Mouse (Mus musculus): Measurements from ENCODE around the gene Hba-a1. TPM values are rescaled to one million over a fixed set of nuclear protein-coding genes. Genes with fewer than 3 reads are reported as not detected.

Gene Hba-a1
- total RNA-seq, 2 experiments from 2014 or later: 247 to 343 TPM

DNA sequence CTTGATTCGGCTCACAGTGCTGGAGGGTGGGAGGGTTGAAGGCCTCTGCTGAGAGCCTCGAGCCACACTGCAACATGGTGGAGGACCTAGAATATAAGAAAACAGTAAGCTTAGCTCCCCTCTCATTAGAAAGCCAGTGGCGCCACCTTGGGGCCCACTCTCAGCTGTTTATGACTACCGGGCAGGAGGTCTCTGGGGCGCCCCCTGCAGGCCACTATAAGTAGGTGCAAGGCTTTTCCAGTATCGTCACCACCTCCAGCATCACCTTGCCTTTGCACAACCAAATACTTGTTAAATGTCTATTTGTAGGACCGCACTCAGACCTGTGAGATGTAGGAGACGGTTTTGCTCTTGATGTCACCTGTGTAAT, 37.9 kb downstream of the Hba-a1 start:
- Histone ChIP-seq H3K27ac (no peak overlapping the region), H3K4me3 (no peak overlapping the region)
- intact Hi-C loops (cut with DNase I): loop anchor here (2.0 to 10.0 kb wide), 3 partner anchors 104 to 646 kb away; partner anchors contain the start of gene Bod1
- DNase-seq (ENCODE audit: extremely low spot score in 1 of 2, low spot score in 2 of 2): peak; percentile 62 to 65
- TF ChIP-seq CTCF (IDR thresholded peaks at IDR 0.05): peak; percentile 94

DNA sequence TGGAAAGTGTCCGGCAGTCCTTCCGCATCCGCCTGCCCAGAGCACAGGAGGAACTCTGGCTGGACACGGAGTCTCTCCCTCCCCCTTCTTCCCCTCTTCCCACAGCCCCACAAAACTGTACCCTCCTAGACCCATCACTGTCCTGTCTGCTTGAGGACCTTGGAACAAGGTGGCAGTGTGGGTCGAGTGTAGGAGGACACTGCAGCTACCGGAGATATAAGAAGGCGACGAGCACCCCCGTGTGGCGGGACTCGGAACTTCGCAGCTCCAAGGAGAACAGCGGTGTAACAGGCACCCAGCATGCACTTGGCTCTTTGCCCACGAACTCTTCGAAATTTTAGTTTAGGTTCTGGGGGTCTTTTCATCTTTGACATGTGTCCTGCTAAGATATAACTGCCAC, 41.3 kb downstream of the Hba-a1 start:
- DNase-seq (ENCODE audit: extremely low spot score in 1 of 2, low spot score in 2 of 2): peak; percentile 81 to 87
- H3K27ac ChIP-seq: no peak overlapping the region
- intact Hi-C loops (cut with DNase I): loop anchor here (2.0 to 10.0 kb wide), 3 partner anchors 142 to 650 kb away; partner anchors contain the start of gene Bod1
- peak; percentile 92 for TF ChIP-seq CTCF (IDR thresholded peaks at IDR 0.05)
- peak overlapping the region; percentile 23; the same call in 1 of the 2 replicates for H3K4me3 ChIP-seq

DNA sequence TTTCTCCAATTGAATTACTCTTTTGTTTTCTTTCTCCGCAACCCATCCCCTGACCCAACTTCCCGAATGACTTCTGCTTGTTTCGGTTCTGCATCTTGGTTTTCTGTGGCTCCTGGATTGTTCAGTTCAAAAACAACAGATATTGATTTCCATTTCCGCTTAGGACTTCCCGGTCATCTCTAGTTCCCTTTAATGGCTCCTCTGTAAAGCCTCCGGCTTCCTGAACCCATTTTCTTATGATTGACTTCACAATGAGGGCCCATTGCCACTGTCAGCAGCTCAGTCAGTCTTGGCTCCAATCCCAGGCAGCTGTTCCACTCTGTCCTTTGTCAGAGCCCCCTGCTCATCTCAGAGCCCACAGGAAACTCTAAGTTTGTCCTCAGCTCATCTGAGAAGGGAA, 47.8 kb downstream of the Hba-a1 start:
- Histone ChIP-seq H3K4me3 (no peak overlapping the region), H3K27ac (no peak overlapping the region)
- no peak for DNase-seq (ENCODE audit: extremely low spot score in 1 of 2, low spot score in 2 of 2)
- intact Hi-C loops (cut with DNase I): no loop called here
- no peak for TF ChIP-seq CTCF (IDR thresholded peaks at IDR 0.05)

DNA sequence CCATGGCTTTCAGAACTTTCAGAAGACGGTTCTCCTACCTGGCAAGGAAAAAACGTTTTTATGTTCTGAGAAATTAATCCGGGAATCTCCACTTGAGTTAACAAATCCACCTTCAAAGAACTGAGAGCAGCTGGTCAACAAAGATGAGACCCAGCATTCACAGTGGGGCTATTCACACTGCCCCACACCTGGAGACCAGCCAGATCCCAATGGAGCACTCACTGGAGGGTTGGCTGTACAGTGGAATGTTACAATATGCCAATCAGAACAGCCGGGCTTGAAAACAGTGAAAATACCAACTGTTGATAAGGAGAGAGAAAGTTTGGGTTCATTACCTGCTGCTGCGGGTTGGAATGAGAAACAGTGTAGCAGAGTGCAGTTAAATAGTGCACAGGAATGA, 48.5 kb downstream of the Hba-a1 start:
- intact Hi-C loops (cut with DNase I): no loop called here
- Histone ChIP-seq H3K27ac (no peak overlapping the region), H3K4me3 (no peak overlapping the region)
- no peak for TF ChIP-seq CTCF (IDR thresholded peaks at IDR 0.05)
- no peak for DNase-seq (ENCODE audit: extremely low spot score in 1 of 2, low spot score in 2 of 2)

DNA sequence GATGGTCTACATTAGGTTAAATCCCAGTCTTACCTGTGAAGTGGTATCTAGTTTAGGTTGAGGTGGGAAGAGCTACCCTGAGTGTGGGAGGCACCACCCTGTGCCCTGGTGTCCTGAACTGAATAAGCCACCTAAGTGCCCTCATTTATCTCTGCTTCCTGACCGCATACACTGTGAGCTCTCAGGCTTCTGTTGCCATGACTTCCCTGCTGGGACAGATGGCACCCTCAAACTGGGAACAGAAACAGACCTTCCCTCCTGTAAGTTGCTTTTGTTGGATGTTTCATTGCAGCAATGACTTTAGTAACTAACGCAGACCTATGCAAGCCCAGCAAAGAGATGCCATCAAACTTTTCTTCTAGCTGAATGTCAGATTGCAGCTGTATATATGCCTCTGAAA, 49.9 kb downstream of the Hba-a1 start:
- no peak for TF ChIP-seq CTCF (IDR thresholded peaks at IDR 0.05)
- no peak overlapping the region for H3K27ac ChIP-seq
- DNase-seq (ENCODE audit: extremely low spot score in 1 of 2, low spot score in 2 of 2): no peak
- H3K4me3 ChIP-seq: no peak overlapping the region
- intact Hi-C loops (cut with DNase I): no loop called here

Other genes with a start within 250 kb of the Hba-a1 start
- gene Il9r, start 83.2 kb upstream of the Hba-a1 start, total RNA-seq (2021): not detected
- 10 to 100 TPM; 19.2 to 24.6 TPM for gene Snrnp25, start 78.1 kb upstream of the Hba-a1 start, total RNA-seq (2021)
- gene Rhbdf1, start 61.2 kb upstream of the Hba-a1 start, total RNA-seq (2021): 10 to 100 TPM; 13.9 to 14.4 TPM
- 10 to 100 TPM; 17.5 to 19.1 TPM for gene Mpg, start 57.0 kb upstream of the Hba-a1 start, total RNA-seq (2021)
- gene Nprl3, start 15.8 kb upstream of the Hba-a1 start, total RNA-seq (2021): 10 to 100 TPM; 45.2 to 52.2 TPM
- not detected for gene Hba-x, start 7.1 kb upstream of the Hba-a1 start, total RNA-seq (2021)
- not detected for gene Hbq1b, start 3.5 kb downstream of the Hba-a1 start, total RNA-seq (2021)
- 100 to 1,000 TPM; 271 to 300 TPM for gene Hba-a2, start 13.0 kb downstream of the Hba-a1 start, total RNA-seq (2021)
- 1 to 10 TPM; 1.7 TPM for gene Hbq1a, start 16.6 kb downstream of the Hba-a1 start, total RNA-seq (2021)
- gene Sh3pxd2b, start 64.3 kb downstream of the Hba-a1 start, total RNA-seq (2021): 10 to 100 TPM; 11.4 to 16.4 TPM
- 10 to 100 TPM; 53.9 to 57.3 TPM for gene Ubtd2, start 171.9 kb downstream of the Hba-a1 start, total RNA-seq (2021)
- 1 to 10 TPM in 1 of 2 experiments, under 1 TPM in 1; 0.75 to 1.4 TPM for gene Efcab9, start 248.6 kb downstream of the Hba-a1 start, total RNA-seq (2021)
- 1 to 10 TPM; 6.7 to 8.7 TPM for gene Stk10, start 249.8 kb downstream of the Hba-a1 start, total RNA-seq (2021)

All from left cerebral cortex, adult 2 months (tissue).